ENCODE assay signal across 8 mouse cellular contexts in genomic region chr11:98438331-98439158, GRCm38 (mm10). TPM values are rescaled to one million over a fixed set of nuclear protein-coding genes. Genes with fewer than 3 reads are reported as not detected.
DNase-seq lines count a peak whose midpoint lies in the region; ATAC-seq and TF ChIP-seq lines count a peak whose summit lies in the region.

TSS of gene Mien1 (minus strand) at chr11:98438991.

- ATAC-seq in forebrain, embryonic 15.5 days (replicated peaks), result peak; percentile 93
- peak; percentile 84 for ATAC-seq in neutrophil, adult 5-6 weeks (ENCODE audit: extremely low read depth, insufficient number of reproducible peaks, low FRiP score, poor library complexity, severe bottlenecking)

- TF ChIP-seq POLR2A in lung, adult 2 months (IDR thresholded peaks at IDR 0.05; ENCODE audit: borderline replicate concordance, extremely low read depth, low read depth, low read length), result peak; percentile 61; the same call in 1 of the 2 replicates

- intact Hi-C loops in heart, postnatal 25 days (cut with DNase I), result loop anchor here (2.0 to 5.0 kb wide), 2 partner anchors 36 to 96 kb away; partner anchors contain the start of gene Pgap3

- H3K4me2 ChIP-seq in forebrain, embryonic 15.5 days (replicated peaks), result peak within 1 kb of the TSS; percentile 68

- no peaks in the 10 kb centered on the region for H3K9me3 ChIP-seq in forebrain, embryonic 15.5 days

- H3K27ac ChIP-seq in forebrain, embryonic 15.5 days (replicated peaks), result peak within 1 kb of the TSS; percentile 78

- WGBS in forebrain, embryonic 15.5 days, result 2% methylated on average over 43 of the region's 43 CpGs
- WGBS in lung, adult 2 months, result 2% methylated on average over 43 of the region's 43 CpGs

- H3K27me3 ChIP-seq in forebrain, embryonic 15.5 days, result no peaks in the 10 kb centered on the region

- TF ChIP-seq CTCF in lung, adult 2 months (IDR thresholded peaks at IDR 0.05; ENCODE audit: insufficient read depth, low read length), result peak; percentile 76

- DNase-seq in ES-CJ7 (ENCODE audit: low read depth, low spot score), result peak; percentile 97
- peak; percentile 97 for DNase-seq in cerebellum, adult 11 months
- peak; percentile 85 for DNase-seq in heart, postnatal 25 days (ENCODE audit: low spot score)
- DNase-seq in layer of hippocampus, adult 18-20 months (ENCODE audit: low spot score in 2 of 2), result peak; percentile 92 to 97
- peak; percentile 99 for DNase-seq in lung, adult 2 months
- DNase-seq in thymus, adult 18-20 months, result peak; percentile 80 to 85

- H3K4me3 ChIP-seq in forebrain, embryonic 15.5 days, result peak within 1 kb of the TSS; percentile 81
- H3K4me3 ChIP-seq in lung, adult 2 months (replicated peaks; ENCODE audit: extremely low read depth, low read depth, low read length), result peak within 1 kb of the TSS; percentile 94

- peaks cover 6% of the 10 kb centered on the region; the same call in 1 of the 2 replicates for H3K36me3 ChIP-seq in forebrain, embryonic 15.5 days

- peaks cover 10% of the 10 kb centered on the region for H3K4me1 ChIP-seq in forebrain, embryonic 15.5 days
- no peaks in the 10 kb centered on the region for H3K4me1 ChIP-seq in lung, adult 2 months (ENCODE audit: control insufficient read depth, insufficient read depth, low read length)

- H3K9ac ChIP-seq in forebrain, embryonic 15.5 days (replicated peaks), result peak within 1 kb of the TSS; percentile 64

RNA-seq across cellular contexts. Expression of gene Mien1, which starts in this region (rescaled TPM):
- 259 and 263 TPM in 2 replicates for polyA plus RNA-seq in forebrain, embryonic 15.5 days (2015; fragmentation: Nextera tagmentation; extraction: Ambion mirVana)
- 10 to 100 TPM; 49.0 to 54.6 TPM for total RNA-seq in heart, postnatal 25 days (2021)
- 10 to 100 TPM; 83.0 to 95.4 TPM for total RNA-seq in layer of hippocampus, adult 18-20 months (2021)
- 44.8 and 58.0 TPM in 2 replicates for polyA plus RNA-seq in lung, adult 2 months (2012; rRNA removed)
- 30.1 and 37.2 TPM in 2 replicates for total RNA-seq in neutrophil, adult 5-6 weeks (2017)

Comparison
In these comparisons a context has a peak if more than half of its experiments do, and no peak if none do; other contexts are left out.
1. Peak in every context shown above with its lines: DNase-seq, ATAC-seq, H3K4me3 ChIP-seq and H3K27ac ChIP-seq.